Mouse (Mus musculus) kidney, adult 2 months (tissue): ENCODE measurements at regions not wholly inside any gene's neighbourhood (a gene's known extent, or its start where the extent isn't known, plus 50 kb on each side); places are given as distances from the start of the nearest gene placed in this dataset.

Experiments used
- CTCF ChIP-seq: fragments of 200-500 bp; conservative IDR thresholded peaks from 2 replicates; pipeline ENCODE4 v1.5.1; 2011; ENCODE audit warnings: low read depth, mild to moderate bottlenecking, control low read depth, low read length, moderate library complexity, mixed read lengths; ENCODE audit not compliant: insufficient read depth, insufficient read length
- POLR2A ChIP-seq: fragments of 200-500 bp; IDR thresholded peaks from one replicate; pipeline ENCODE4 v1.6.1; 2011; ENCODE audit warnings: low read depth, low read length, control low read depth

DNA sequence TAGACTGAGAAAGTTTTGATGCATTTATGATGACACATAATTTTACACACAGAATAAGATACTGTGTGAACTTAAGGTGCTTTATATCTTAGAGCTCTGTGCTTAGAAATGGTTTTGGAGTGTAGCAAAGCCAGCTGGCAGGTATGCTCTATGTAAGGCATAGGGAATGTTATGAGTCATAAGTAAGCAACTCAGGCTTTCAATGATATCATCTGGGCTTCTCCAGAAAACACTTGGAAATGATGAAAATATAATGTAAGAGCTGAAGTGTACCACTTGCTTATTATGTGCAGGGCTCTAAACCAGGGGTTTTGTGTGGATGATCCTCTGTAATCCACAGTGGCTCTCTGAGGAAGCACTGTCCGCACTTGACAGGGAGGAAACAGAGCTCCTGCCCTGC is 86.1 kb upstream of the Ddx18 start:
- TF ChIP-seq POLR2A: no peak
- no peak for TF ChIP-seq CTCF
